Mouse (Mus musculus) CH12.LX (cell line): ENCODE measurements at regions not wholly inside any gene's neighbourhood (a gene's known extent, or its start where the extent isn't known, plus 50 kb on each side); places are given as distances from the start of the nearest gene placed in this dataset.

ENCODE experiments used
- CHD2 ChIP-seq: IDR thresholded peaks from 2 replicates; pipeline ENCODE4 v1.6.1; 2011; ENCODE audit warnings: low read length, improper control_type of control experiment
- CTCF ChIP-seq, 2 experiments: IDR thresholded peaks in 1 of 2; conservative IDR thresholded peaks in 1 of 2; 2 replicates each; pipeline ENCODE4 v1.5.1; 2011 to 2012; ENCODE audit warnings: low read depth in 2 of 2, low read length in 2 of 2, improper control_type of control experiment in 1 of 2, inconsistent platforms in 1 of 2, mild to moderate bottlenecking in 1 of 2, moderate library complexity in 1 of 2
- ETS1 ChIP-seq: conservative IDR thresholded peaks from 2 replicates; pipeline ENCODE4 v1.6.1; 2012; ENCODE audit warnings: low read depth, mild to moderate bottlenecking, inconsistent platforms, low read length, improper control_type of control experiment, moderate library complexity
- JUN ChIP-seq: IDR thresholded peaks from 2 replicates; pipeline ENCODE4 v1.6.1; 2011; ENCODE audit warnings: low read depth, mild to moderate bottlenecking, low read length, improper control_type of control experiment, moderate library complexity; ENCODE audit not compliant: insufficient read depth
- MXI1 ChIP-seq: IDR thresholded peaks from 2 replicates; pipeline ENCODE4 v1.6.1; 2011; ENCODE audit warnings: mild to moderate bottlenecking, low read depth, low read length, improper control_type of control experiment
- ZNF384 ChIP-seq: IDR thresholded peaks from 2 replicates; pipeline ENCODE4 v1.6.1; 2012; ENCODE audit warnings: low read depth, low read length, improper control_type of control experiment, inconsistent platforms

- TF ChIP-seq ZNF384 (no peak), JUN (no peak), CHD2 (no peak), MXI1 (no peak), ETS1 (no peak), CTCF (conservative IDR thresholded peaks at IDR 0.05 in 1 of 2, IDR thresholded peaks at IDR 0.05 in 1 of 2; ENCODE audit: low read depth in 2 of 2, low read length in 2 of 2) (no peak)
These were observed 69.8 kb downstream of the Gm33543 start for GRCm38 (mm10) chr10:95772811-95773424.
